Comparison of ENCODE assay signal across 8 mouse cellular contexts in the genomic region with DNA sequence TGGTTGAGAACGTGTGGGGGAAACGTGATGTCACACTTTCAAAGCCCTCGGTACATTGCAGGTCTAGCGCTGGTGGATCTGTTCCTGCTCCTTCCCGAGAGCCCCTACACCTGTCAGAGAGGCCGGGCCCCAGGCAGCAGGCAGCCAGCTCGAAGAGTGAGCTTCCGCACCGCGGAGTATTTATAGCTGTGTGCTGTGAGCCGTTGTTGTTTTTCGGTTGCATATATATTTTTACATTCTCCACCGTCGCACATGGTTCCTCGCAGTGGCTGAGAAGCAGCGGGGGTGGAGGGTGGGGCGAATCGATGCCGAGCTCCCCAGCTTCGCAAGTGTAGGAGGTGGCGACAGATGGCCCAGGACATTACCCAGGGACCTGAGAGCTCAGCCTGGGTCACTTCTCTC. TPM values are rescaled to one million over a fixed set of nuclear protein-coding genes. Genes with fewer than 3 reads are reported as not detected.
DNase-seq lines count a peak whose midpoint lies in the region; ATAC-seq and TF ChIP-seq lines count a peak whose summit lies in the region.

No protein-coding gene starts in this region.

- DNase-seq in layer of hippocampus, adult 2 months (ENCODE audit: low spot score in 2 of 2) = no peak
- DNase-seq in layer of hippocampus, postnatal 36 days = no peak
- no peak for DNase-seq in embryonic facial prominence, embryonic 11.5 days (ENCODE audit: low spot score)
- peak; percentile 66 to 81 for DNase-seq in spleen, adult 2 months (ENCODE audit: low read depth in 1 of 2, low spot score in 2 of 2)
- no peak for DNase-seq in c-Kit-positive CD71-positive TER-119-positive erythroid progenitor cells, embryonic 14.5 days (ENCODE audit: low spot score)
- DNase-seq in layer of hippocampus, postnatal 10 days (ENCODE audit: low spot score in 2 of 2) = no peak
- DNase-seq in kidney, adult 9 months = no peak

- no peak for ATAC-seq in embryonic facial prominence, embryonic 11.5 days (replicated peaks; ENCODE audit: insufficient number of reproducible peaks, low FRiP score, low TSS enrichment, low read depth)
- no peak for ATAC-seq in limb, embryonic 12.5 days (ENCODE audit: insufficient number of reproducible peaks, insufficient read depth, low FRiP score, low TSS enrichment, low read depth)

- H3K9ac ChIP-seq in embryonic facial prominence, embryonic 11.5 days (replicated peaks; ENCODE audit: low read length) = 0 out of 2 replicates have a peak overlapping the region, but pooled peaks have one; percentile 4
- H3K9ac ChIP-seq in limb, embryonic 12.5 days (replicated peaks) = no peak overlapping the region; the same call in 1 of the 2 replicates

- H3K9me3 ChIP-seq in embryonic facial prominence, embryonic 11.5 days (replicated peaks; ENCODE audit: control insufficient read depth, low read length) = no peaks in the 10 kb centered on the region
- no peaks in the 10 kb centered on the region for H3K9me3 ChIP-seq in limb, embryonic 12.5 days

- no peak overlapping the region for H3K4me3 ChIP-seq in layer of hippocampus, adult 2 months
- no peak overlapping the region for H3K4me3 ChIP-seq in embryonic facial prominence, embryonic 11.5 days (ENCODE audit: low read depth, low read length)
- H3K4me3 ChIP-seq in limb, embryonic 12.5 days (replicated peaks) = no peak overlapping the region
- H3K4me3 ChIP-seq in spleen, adult 2 months (ENCODE audit: extremely low read depth, insufficient read depth, insufficient read length) = no peak overlapping the region

- H3K27ac ChIP-seq in layer of hippocampus, adult 2 months = 0 out of 2 replicates have a peak overlapping the region, but pooled peaks have one; percentile 32
- no peak overlapping the region for H3K27ac ChIP-seq in embryonic facial prominence, embryonic 11.5 days (replicated peaks; ENCODE audit: low read depth, low read length)
- H3K27ac ChIP-seq in limb, embryonic 12.5 days = no peak overlapping the region
- peak overlapping the region; percentile 93 for H3K27ac ChIP-seq in spleen, adult 2 months (ENCODE audit: insufficient read depth, low read length)

- H3K27me3 ChIP-seq in embryonic facial prominence, embryonic 11.5 days (ENCODE audit: control insufficient read depth, insufficient read depth, low read length) = peaks cover 2% of the 10 kb centered on the region; the same call in 1 of the 2 replicates
- peaks cover 10% of the 10 kb centered on the region for H3K27me3 ChIP-seq in limb, embryonic 12.5 days
- no peaks in the 10 kb centered on the region for H3K27me3 ChIP-seq in spleen, adult 2 months (ENCODE audit: control insufficient read depth, insufficient read depth, low read length)

- H3K4me2 ChIP-seq in embryonic facial prominence, embryonic 11.5 days (ENCODE audit: low read depth, low read length) = no peak overlapping the region
- peak overlapping the region; percentile 40 for H3K4me2 ChIP-seq in limb, embryonic 12.5 days

- no peaks in the 10 kb centered on the region for H3K36me3 ChIP-seq in embryonic facial prominence, embryonic 11.5 days (replicated peaks; ENCODE audit: control insufficient read depth, insufficient read depth, low read depth, low read length)
- no peaks in the 10 kb centered on the region for H3K36me3 ChIP-seq in limb, embryonic 12.5 days
- H3K36me3 ChIP-seq in spleen, adult 2 months (ENCODE audit: control insufficient read depth, insufficient read depth, low read length) = no peaks in the 10 kb centered on the region

- WGBS in embryonic facial prominence, embryonic 11.5 days = 22% methylated on average over 21 of the region's 21 CpGs
- WGBS in limb, embryonic 12.5 days = 18% methylated on average over 21 of the region's 21 CpGs
- 10% methylated on average over 21 of the region's 21 CpGs for WGBS in spleen, adult 2 months

- no peak for TF ChIP-seq CTCF in layer of hippocampus, adult 2 months (conservative IDR thresholded peaks at IDR 0.05)
- TF ChIP-seq CTCF in spleen, adult 2 months (IDR thresholded peaks at IDR 0.05; ENCODE audit: extremely low read depth, insufficient read depth, insufficient read length, insufficient replicate concordance) = no peak

- TF ChIP-seq POLR2A in spleen, adult 2 months (IDR thresholded peaks at IDR 0.05; ENCODE audit: low read depth, low read length) = peak; percentile 20; the same call in 1 of the 2 replicates

- 0 out of 2 replicates have a peak, but pooled peaks cover 2% of the 10 kb centered on the region for H3K4me1 ChIP-seq in embryonic facial prominence, embryonic 11.5 days (ENCODE audit: control insufficient read depth, insufficient read depth, low read length)
- peaks cover 55% of the 10 kb centered on the region for H3K4me1 ChIP-seq in limb, embryonic 12.5 days (replicated peaks)
- H3K4me1 ChIP-seq in spleen, adult 2 months (ENCODE audit: control insufficient read depth, insufficient read depth, insufficient read length) = peaks cover 53% of the 10 kb centered on the region; the same call in 1 of the 2 replicates

RNA-seq across cellular contexts. Expression of a gene that starts 11.0 kb away (rescaled TPM):
- 1 to 10 TPM; 3.7 to 3.9 TPM for total RNA-seq in layer of hippocampus, adult 2 months (2021)
- total RNA-seq in layer of hippocampus, postnatal 36 days (2021) = 1 to 10 TPM; 3.3 TPM
- polyA plus RNA-seq in embryonic facial prominence, embryonic 11.5 days (2014; fragmentation: Nextera tagmentation; extraction: Ambion mirVana) = 2.7 and 3.0 TPM in 2 replicates
- polyA plus RNA-seq in limb, embryonic 12.5 days (2016; fragmentation: Nextera tagmentation; extraction: Ambion mirVana) = 0.92 and 0.95 TPM in 2 replicates
- polyA plus RNA-seq in spleen, adult 2 months (2012; rRNA removed) = 0.15 and 0.53 TPM in 2 replicates
- 1 to 10 TPM; 6.8 to 7.7 TPM for total RNA-seq in layer of hippocampus, postnatal 10 days (2021)

Comparison
In these comparisons a context has a peak if more than half of its experiments do, and no peak if none do; other contexts are left out.
1. DNase-seq: peak in spleen, adult 2 months (2 of 2); none in layer of hippocampus, adult 2 months (0 of 2), layer of hippocampus, postnatal 36 days (0 of 2), embryonic facial prominence, embryonic 11.5 days (single experiment), c-Kit-positive CD71-positive TER-119-positive erythroid progenitor cells, embryonic 14.5 days (single experiment), layer of hippocampus, postnatal 10 days (0 of 2) and kidney, adult 9 months (single experiment).
2. H3K27ac ChIP-seq: peak in layer of hippocampus, adult 2 months (single experiment) and spleen, adult 2 months (single experiment); none in embryonic facial prominence, embryonic 11.5 days (single experiment) and limb, embryonic 12.5 days (single experiment).